Mouse (Mus musculus) liver, embryonic 11.5 days (tissue): ENCODE data around the gene 5730596B20Rik. TPM values are rescaled to one million over a fixed set of nuclear protein-coding genes. Genes with fewer than 3 reads are reported as not detected.

Experiments used
- ATAC-seq: fragments of 200-750 bp; cut with Nextera tagmentation; replicated peaks from 2 replicates; pipeline ENCODE4 v1.8.0; 2017; ENCODE audit warnings: moderate number of reproducible peaks, mild to moderate bottlenecking, moderate TSS enrichment, moderate library complexity; ENCODE audit not compliant: low FRiP score
- DNase-seq: peaks from one replicate; pipeline ENCODE4 v3.0.0-alpha.2; 2017; ENCODE audit warnings: low spot score
- H3K27ac ChIP-seq: fragments of 300-500 bp; sonication (generic); 2 replicates; pipeline ENCODE4 v1.5.1; 2014; ENCODE audit warnings: mild to moderate bottlenecking, low read depth, low read length, control low read depth
- H3K27me3 ChIP-seq: fragments of 300-500 bp; sonication (generic); replicated peaks from 2 replicates; pipeline ENCODE4 v1.6.1; 2014; ENCODE audit warnings: low read length, mixed read lengths; ENCODE audit not compliant: control insufficient read depth, insufficient read depth
- H3K36me3 ChIP-seq: fragments of 300-500 bp; sonication (generic); 2 replicates; pipeline ENCODE4 v1.6.1; 2014; ENCODE audit warnings: mild to moderate bottlenecking, low read length, moderate library complexity, mixed read lengths; ENCODE audit not compliant: control insufficient read depth, insufficient read depth
- H3K4me1 ChIP-seq: fragments of 300-500 bp; sonication (generic); replicated peaks from 2 replicates; pipeline ENCODE4 v1.6.1; 2014; ENCODE audit warnings: low read length, mixed read lengths; ENCODE audit not compliant: control insufficient read depth, insufficient read depth
- H3K4me2 ChIP-seq: fragments of 300-500 bp; sonication (generic); 2 replicates; pipeline ENCODE4 v1.6.1; 2014; ENCODE audit warnings: mild to moderate bottlenecking, control low read depth, moderate library complexity
- H3K4me3 ChIP-seq: fragments of 300-500 bp; sonication (generic); 2 replicates; pipeline ENCODE4 v1.5.1; 2014; ENCODE audit warnings: low read depth, low read length, control low read depth
- H3K9ac ChIP-seq: fragments of 300-500 bp; sonication (generic); 2 replicates; pipeline ENCODE4 v1.6.1; 2014; ENCODE audit warnings: low read depth, low read length, control low read depth
- H3K9me3 ChIP-seq: fragments of 300-500 bp; sonication (generic); 2 replicates; pipeline ENCODE4 v1.6.1; 2016; ENCODE audit warnings: low read length, inconsistent platforms, mixed read lengths; ENCODE audit not compliant: control insufficient read depth
- whole genome bisulfite sequencing: fragments of 180-500 bp; shearing (Covaris S2); extraction: QIAGEN DNeasy Blood & Tissue Kit; methylation state at CpG from one replicate; pipeline ENCODE4 v1.1.7; 2014; 5-methylcytosine and 5-hydroxymethylcytosine counted together
- polyA plus RNA-seq: library from polyadenylated mRNA; unstranded; fragments of >200 nt; fragmentation: Nextera tagmentation; extraction: Ambion mirVana; gene quantifications from 2 replicates; pipeline ENCODE4 v1.2.1, GENCODE M21; 2014

5730596B20Rik gene
- polyA plus RNA-seq, 1 experiment from 2014 or later = 1.0 TPM

- Histone ChIP-seq H3K9ac (peak overlapping the region; percentile 67), H3K4me1 (no peaks in the 10 kb centered on the region; the same call in 1 of the 2 replicates), H3K4me2 (peak overlapping the region; percentile 73)
Observed at GRCm38 (mm10) chr6:52203121-52203370, 25.7 kb downstream of the 5730596B20Rik start.

GRCm38 (mm10) chr6:52203371-52204049, 26.2 kb downstream of the 5730596B20Rik start:
- peak overlapping the region; percentile 67 for H3K9ac ChIP-seq

More at GRCm38 (mm10) chr6:52203121-52203370, 25.7 kb downstream of the 5730596B20Rik start:
- Histone ChIP-seq H3K27ac (peak overlapping the region; percentile 65; the same call in 1 of the 2 replicates), H3K4me3 (peak overlapping the region; percentile 62), H3K9me3 (no peaks in the 10 kb centered on the region), H3K36me3 (no peaks in the 10 kb centered on the region), H3K27me3 (peaks cover 99% of the 10 kb centered on the region)
- DNase-seq (no peak), ATAC-seq (no peak)
- 1% methylated on average over 10 of the region's 10 CpGs for WGBS

GRCm38 (mm10) chr6:52204050-52204752, 26.9 kb downstream of the 5730596B20Rik start, which contains the start of gene Hoxa5:
Gene Hoxa5 (minus strand): TSS chr6:52204587.
- Histone ChIP-seq H3K9ac (peak within 1 kb of the TSS; percentile 67), H3K4me3 (peak within 1 kb of the TSS; percentile 62), H3K4me2 (peak within 1 kb of the TSS; percentile 73), H3K9me3 (no peaks in the 10 kb centered on the region), H3K4me1 (no peaks in the 10 kb centered on the region; the same call in 1 of the 2 replicates), H3K27ac (peak within 1 kb of the TSS; percentile 65), H3K27me3 (peaks cover 99% of the 10 kb centered on the region), H3K36me3 (no peaks in the 10 kb centered on the region)
- ATAC-seq = no peak; the same call in 1 of the 2 replicates
- WGBS = under 1% methylated on average over 65 of the region's 65 CpGs
- DNase-seq = no peak

More at GRCm38 (mm10) chr6:52203371-52204049, 26.2 kb downstream of the 5730596B20Rik start:
- peak overlapping the region; percentile 73 for H3K4me2 ChIP-seq
- no peaks in the 10 kb centered on the region for H3K9me3 ChIP-seq
- DNase-seq = no peak
- H3K27me3 ChIP-seq = peaks cover 99% of the 10 kb centered on the region
- no peak for ATAC-seq
- H3K4me3 ChIP-seq = peak overlapping the region; percentile 62
- peak overlapping the region; percentile 65 for H3K27ac ChIP-seq
- no peaks in the 10 kb centered on the region; the same call in 1 of the 2 replicates for H3K4me1 ChIP-seq
- WGBS = under 1% methylated on average over 46 of the region's 46 CpGs
- no peaks in the 10 kb centered on the region for H3K36me3 ChIP-seq

- WGBS = 9% methylated on average over 14 of the region's 14 CpGs
- Histone ChIP-seq H3K36me3 (no peaks in the 10 kb centered on the region), H3K9me3 (no peaks in the 10 kb centered on the region), H3K27ac (no peak overlapping the region; the same call in 1 of the 2 replicates), H3K9ac (no peak overlapping the region), H3K4me1 (no peaks in the 10 kb centered on the region; the same call in 1 of the 2 replicates), H3K4me3 (peak overlapping the region; percentile 12; the same call in 1 of the 2 replicates), H3K27me3 (peaks cover 99% of the 10 kb centered on the region), H3K4me2 (peak overlapping the region; percentile 73; the same call in 1 of the 2 replicates)
- ATAC-seq (no peak), DNase-seq (no peak)
Observed at GRCm38 (mm10) chr6:52205221-52205620, 27.9 kb downstream of the 5730596B20Rik start.

GRCm38 (mm10) chr6:52205638-52206621, 28.6 kb downstream of the 5730596B20Rik start:
- Histone ChIP-seq H3K4me1 (no peaks in the 10 kb centered on the region; the same call in 1 of the 2 replicates), H3K36me3 (no peaks in the 10 kb centered on the region), H3K9ac (no peak overlapping the region), H3K4me3 (peak overlapping the region; percentile 12; the same call in 1 of the 2 replicates), H3K27ac (no peak overlapping the region; the same call in 1 of the 2 replicates), H3K4me2 (peak overlapping the region; percentile 73), H3K9me3 (no peaks in the 10 kb centered on the region), H3K27me3 (peaks cover 99% of the 10 kb centered on the region)
- ATAC-seq (no peak), DNase-seq (no peak)
- WGBS = 6% methylated on average over 55 of the region's 55 CpGs

- Histone ChIP-seq H3K27me3 (peaks cover 99% of the 10 kb centered on the region), H3K4me2 (no peak overlapping the region), H3K4me3 (no peak overlapping the region), H3K27ac (no peak overlapping the region; the same call in 1 of the 2 replicates), H3K9me3 (no peaks in the 10 kb centered on the region), H3K9ac (no peak overlapping the region), H3K4me1 (no peaks in the 10 kb centered on the region; the same call in none of the 2 replicates), H3K36me3 (no peaks in the 10 kb centered on the region)
- WGBS = 15% methylated on average over 4 of the region's 4 CpGs
- ATAC-seq (no peak), DNase-seq (no peak)
Observed at GRCm38 (mm10) chr6:52206882-52207683, 29.8 kb downstream of the 5730596B20Rik start.

- Histone ChIP-seq H3K4me1 (no peaks in the 10 kb centered on the region; the same call in none of the 2 replicates), H3K27ac (no peak overlapping the region), H3K27me3 (peaks cover 99% of the 10 kb centered on the region), H3K36me3 (no peaks in the 10 kb centered on the region), H3K9me3 (no peaks in the 10 kb centered on the region), H3K4me3 (no peak overlapping the region), H3K9ac (no peak overlapping the region), H3K4me2 (no peak overlapping the region)
- DNase-seq = no peak
- ATAC-seq = no peak
Observed at GRCm38 (mm10) chr6:52207684-52207976, 30.3 kb downstream of the 5730596B20Rik start.
